ENCODE assay signal across 8 mouse cellular contexts in genomic region chr14:55014991-55015766, GRCm38 (mm10). TPM values are rescaled to one million over a fixed set of nuclear protein-coding genes. Genes with fewer than 3 reads are reported as not detected.
DNase-seq lines count a peak whose midpoint lies in the region; ATAC-seq and TF ChIP-seq lines count a peak whose summit lies in the region.

Ngdn (plus strand) TSS chr14:55015454.

- WGBS in cerebellum, adult 2 months = under 1% methylated on average over 36 of the region's 36 CpGs
- WGBS in forebrain, postnatal 0 days = under 1% methylated on average over 36 of the region's 36 CpGs
- WGBS in lung, embryonic 15.5 days = under 1% methylated on average over 36 of the region's 36 CpGs

- H3K9ac ChIP-seq in MEL (ENCODE audit: control insufficient read depth, low read depth, low read length, poor library complexity, severe bottlenecking) = peak within 1 kb of the TSS; percentile 79
- H3K9ac ChIP-seq in forebrain, postnatal 0 days = peak within 1 kb of the TSS; percentile 72
- peak within 1 kb of the TSS; percentile 77 for H3K9ac ChIP-seq in lung, embryonic 15.5 days

- TF ChIP-seq RAD21 in MEL (IDR thresholded peaks at IDR 0.05; ENCODE audit: low read depth, low read length) = peak; percentile 68

- no peaks in the 10 kb centered on the region for H3K27me3 ChIP-seq in MEL (ENCODE audit: control insufficient read depth in 1 of 2, insufficient read depth in 2 of 2, low read length in 2 of 2)
- no peaks in the 10 kb centered on the region for H3K27me3 ChIP-seq in cerebellum, adult 2 months (ENCODE audit: control insufficient read depth, insufficient read depth, low read length)
- no peaks in the 10 kb centered on the region for H3K27me3 ChIP-seq in forebrain, postnatal 0 days (ENCODE audit: insufficient read depth, low read length)
- no peaks in the 10 kb centered on the region for H3K27me3 ChIP-seq in lung, embryonic 15.5 days

- DNase-seq in MEL (ENCODE audit: low read depth, low spot score) = peak; percentile 100
- peak; percentile 99 to 100 for DNase-seq in cerebellum, adult 2 months
- peak; percentile 99 for DNase-seq in forebrain, postnatal 0 days
- peak; percentile 99 for DNase-seq in heart, postnatal 4 days
- DNase-seq in layer of hippocampus, adult 8-10 months (ENCODE audit: low spot score in 2 of 2) = peak; percentile 99 to 100
- DNase-seq in ovary, adult 18-20 months (ENCODE audit: low spot score) = peak; percentile 96
- peak; percentile 98 for DNase-seq in thymus, postnatal 0 days (ENCODE audit: low spot score)

- H3K36me3 ChIP-seq in MEL (ENCODE audit: control insufficient read depth in 1 of 2, insufficient read depth in 2 of 2, low read length in 2 of 2) = peaks cover 4% of the 10 kb centered on the region in 2 experiments; a peak in 3 of 4 replicates
- H3K36me3 ChIP-seq in forebrain, postnatal 0 days (ENCODE audit: insufficient read depth) = no peaks in the 10 kb centered on the region; the same call in 1 of the 2 replicates
- peaks cover 26% of the 10 kb centered on the region for H3K36me3 ChIP-seq in lung, embryonic 15.5 days

- peak; percentile 65 to 83 (median 78) for TF ChIP-seq CTCF in MEL (IDR thresholded peaks at IDR 0.05 in 2 of 3, conservative IDR thresholded peaks at IDR 0.05 in 1 of 3; ENCODE audit: control insufficient read depth in 1 of 3, insufficient read depth in 1 of 3, low read depth in 2 of 3, low read length in 3 of 3, poor library complexity in 1 of 3, severe bottlenecking in 1 of 3)
- peak; percentile 83 for TF ChIP-seq CTCF in cerebellum, adult 2 months (IDR thresholded peaks at IDR 0.05; ENCODE audit: borderline replicate concordance, insufficient read depth, low read depth, low read length)
- TF ChIP-seq CTCF in forebrain, postnatal 0 days (IDR thresholded peaks at IDR 0.05; ENCODE audit: low read depth) = peak; percentile 97

- H3K4me3 ChIP-seq in MEL (ENCODE audit: control insufficient read depth in 1 of 2, insufficient read depth in 1 of 2, low read depth in 2 of 2, low read length in 2 of 2) = peak within 1 kb of the TSS; percentile 65 to 81
- peak within 1 kb of the TSS; percentile 99 for H3K4me3 ChIP-seq in cerebellum, adult 2 months (replicated peaks; ENCODE audit: insufficient read depth, low read depth, low read length)
- H3K4me3 ChIP-seq in forebrain, postnatal 0 days (ENCODE audit: low read depth, low read length) = peak within 1 kb of the TSS; percentile 85
- peak within 1 kb of the TSS; percentile 73 for H3K4me3 ChIP-seq in lung, embryonic 15.5 days

- peak; percentile 97 for ATAC-seq in forebrain, postnatal 0 days
- peak; percentile 96 for ATAC-seq in lung, embryonic 15.5 days (ENCODE audit: borderline replicate concordance, extremely low read depth, low FRiP score, low TSS enrichment)

- no peak for TF ChIP-seq EP300 in MEL (IDR thresholded peaks at IDR 0.05; ENCODE audit: low read depth in 1 of 2, low read length in 2 of 2)

- H3K79me2 ChIP-seq in MEL (ENCODE audit: control insufficient read depth, insufficient read depth, low read length, poor library complexity) = peaks cover 12% of the 10 kb centered on the region

- peak within 1 kb of the TSS; percentile 69 for H3K27ac ChIP-seq in MEL (ENCODE audit: control insufficient read depth, low read depth, low read length)
- H3K27ac ChIP-seq in cerebellum, adult 2 months (ENCODE audit: insufficient read depth, low read length) = peak within 1 kb of the TSS; percentile 92
- H3K27ac ChIP-seq in forebrain, postnatal 0 days (ENCODE audit: low read depth, low read length) = peak within 1 kb of the TSS; percentile 97
- H3K27ac ChIP-seq in lung, embryonic 15.5 days = peak within 1 kb of the TSS; percentile 96

- H3K4me1 ChIP-seq in MEL (ENCODE audit: control insufficient read depth in 1 of 2, insufficient read depth in 2 of 2, low read length in 2 of 2) = no peaks in the 10 kb centered on the region; a peak in 2 of 4 replicates
- H3K4me1 ChIP-seq in cerebellum, adult 2 months (ENCODE audit: control insufficient read depth, insufficient read depth, low read length) = no peaks in the 10 kb centered on the region
- H3K4me1 ChIP-seq in forebrain, postnatal 0 days (ENCODE audit: insufficient read depth) = no peaks in the 10 kb centered on the region
- peaks cover 13% of the 10 kb centered on the region for H3K4me1 ChIP-seq in lung, embryonic 15.5 days

- peak within 1 kb of the TSS; percentile 86 for H3K4me2 ChIP-seq in forebrain, postnatal 0 days (ENCODE audit: low read depth)
- peak within 1 kb of the TSS; percentile 79 for H3K4me2 ChIP-seq in lung, embryonic 15.5 days

- no peaks in the 10 kb centered on the region for H3K9me3 ChIP-seq in MEL (replicated peaks; ENCODE audit: insufficient read depth, low read length)
- no peaks in the 10 kb centered on the region for H3K9me3 ChIP-seq in forebrain, postnatal 0 days (ENCODE audit: low read length)
- no peaks in the 10 kb centered on the region for H3K9me3 ChIP-seq in lung, embryonic 15.5 days

- peak; percentile 82 to 85; a peak in 3 of 4 replicates for TF ChIP-seq POLR2A in MEL (IDR thresholded peaks at IDR 0.05; ENCODE audit: control insufficient read depth in 1 of 2, insufficient read depth in 1 of 2, low read depth in 1 of 2, low read length in 2 of 2, poor library complexity in 1 of 2)
- TF ChIP-seq POLR2A in cerebellum, adult 2 months (IDR thresholded peaks at IDR 0.05; ENCODE audit: borderline replicate concordance, insufficient read depth, low read length) = peak; percentile 82; the same call in 1 of the 2 replicates

TF ChIP-seq in MEL, 35 proteins besides CTCF, POLR2A, EP300 and RAD21 (continues in another document):
- TF ChIP-seq ZNF384 (IDR thresholded peaks at IDR 0.05; ENCODE audit: low read depth, low read length) (no peak), CHD1 (IDR thresholded peaks at IDR 0.05; ENCODE audit: low read depth, low read length) (no peak), MAZ (IDR thresholded peaks at IDR 0.05; ENCODE audit: low read depth, low read length) (no peak), MYB (IDR thresholded peaks at IDR 0.05; ENCODE audit: low read depth, low read length) (no peak), ZC3H11A (IDR thresholded peaks at IDR 0.05; ENCODE audit: low read depth, low read length) (peak; percentile 39), RCOR1 (IDR thresholded peaks at IDR 0.05; ENCODE audit: low read depth, low read length) (no peak), GATA1 (IDR thresholded peaks at IDR 0.05; ENCODE audit: low read depth, low read length) (no peak), NRF1 (IDR thresholded peaks at IDR 0.05; ENCODE audit: insufficient read depth, low read depth, low read length, poor library complexity, severe bottlenecking) (0 out of 2 replicates have a peak, but pooled peaks have one; percentile 18), USF2 (IDR thresholded peaks at IDR 0.05; ENCODE audit: borderline replicate concordance in 1 of 2, insufficient read depth in 1 of 2, low read depth in 1 of 2, low read length in 2 of 2) (no peak), JUND (IDR thresholded peaks at IDR 0.05; ENCODE audit: low read depth, low read length) (peak; percentile 65; the same call in 1 of the 2 replicates), MAFK (IDR thresholded peaks at IDR 0.05; ENCODE audit: borderline replicate concordance, low read depth, low read length) (no peak), MAX (IDR thresholded peaks at IDR 0.05; ENCODE audit: low read length) (no peak; the same call in 1 of the 2 replicates), MXI1 (IDR thresholded peaks at IDR 0.05; ENCODE audit: low read depth, low read length) (no peak), TCF12 (IDR thresholded peaks at IDR 0.05; ENCODE audit: low read depth, low read length) (0 out of 2 replicates have a peak, but pooled peaks have one; percentile 24), ETS1 (IDR thresholded peaks at IDR 0.05; ENCODE audit: low read depth, low read length) (no peak), GABPA (IDR thresholded peaks at IDR 0.05; ENCODE audit: low read depth, low read length) (no peak), SMC3 (IDR thresholded peaks at IDR 0.05; ENCODE audit: low read depth, low read length) (peak; percentile 58), MYC (IDR thresholded peaks at IDR 0.05; ENCODE audit: low read depth, low read length) (peak; percentile 82), POLR2AphosphoS2 (IDR thresholded peaks at IDR 0.05; ENCODE audit: low read length) (peak; percentile 88), ZMIZ1 (IDR thresholded peaks at IDR 0.05; ENCODE audit: low read depth, low read length) (no peak; the same call in 1 of the 2 replicates), POLR2AphosphoS5 (IDR thresholded peaks at IDR 0.05; ENCODE audit: borderline replicate concordance, low read depth, low read length) (no peak), KAT2A (conservative IDR thresholded peaks at IDR 0.05; ENCODE audit: low read depth, low read length) (peak; percentile 60; the same call in 1 of the 2 replicates), NELFE (IDR thresholded peaks at IDR 0.05; ENCODE audit: low read depth, low read length) (peak; percentile 78), E2F4 (IDR thresholded peaks at IDR 0.05; ENCODE audit: borderline replicate concordance, low read depth, low read length) (no peak), ZKSCAN1 (IDR thresholded peaks at IDR 0.05; ENCODE audit: low read depth, low read length) (no peak), HCFC1 (IDR thresholded peaks at IDR 0.05; ENCODE audit: low read depth, low read length) (peak; percentile 83), USF1 (IDR thresholded peaks at IDR 0.05; ENCODE audit: low read depth, low read length) (peak; percentile 73), TBP (IDR thresholded peaks at IDR 0.05; ENCODE audit: low read depth, low read length) (peak; percentile 34), MEF2A (IDR thresholded peaks at IDR 0.05; ENCODE audit: extremely low read depth, insufficient replicate concordance, low read depth, low read length, poor library complexity, severe bottlenecking) (no peak), UBTF (IDR thresholded peaks at IDR 0.05; ENCODE audit: borderline replicate concordance, insufficient read depth, low read depth, low read length) (no peak), SIN3A (IDR thresholded peaks at IDR 0.05; ENCODE audit: low read length) (peak; percentile 69)

RNA-seq across cellular contexts. Expression of gene Ngdn, which starts in this region (rescaled TPM):
- 138 and 148 TPM in 2 replicates for total RNA-seq in MEL (2012; rRNA removed)
- polyA plus RNA-seq in MEL (2012; ENCODE audit: insufficient read depth in 1 of 2, insufficient read length in 2 of 2, low read depth in 1 of 2, low replicate concordance in 2 of 2, missing spikeins in 1 of 2) = 100 to 1,000 TPM in 1 of 2 experiments, not detected in 1; 140 TPM
- 49.4 and 50.4 TPM in 2 replicates for polyA plus RNA-seq in cerebellum, adult 2 months (2012; rRNA removed)
- 24.2 and 36.8 TPM in 2 replicates for total RNA-seq in forebrain, postnatal 0 days (2014; rRNA removed)
- 47.9 and 51.3 TPM in 2 replicates for polyA plus RNA-seq in forebrain, postnatal 0 days (2015; fragmentation: Nextera tagmentation; extraction: Ambion mirVana)
- 10 to 100 TPM; 35.7 to 39.7 TPM for total RNA-seq in heart, postnatal 4 days (2021)
- total RNA-seq in layer of hippocampus, adult 8-10 months (2022) = 10 to 100 TPM; 32.5 to 39.5 (median 34.1) TPM
- polyA plus RNA-seq in lung, embryonic 15.5 days (2015; fragmentation: Nextera tagmentation; extraction: Ambion mirVana) = 81.1 and 81.3 TPM in 2 replicates
- polyA plus RNA-seq in thymus, postnatal 0 days (2015; fragmentation: Nextera tagmentation; extraction: Ambion mirVana) = 128 and 129 TPM in 2 replicates

Comparison
In these comparisons a context has a peak if more than half of its experiments do, and no peak if none do; other contexts are left out.
1. Peak in every context shown above with its lines: DNase-seq, ATAC-seq, H3K4me3 ChIP-seq and H3K27ac ChIP-seq.